Mouse (Mus musculus): ENCODE measurements around the gene Cdx2. TPM values are rescaled to one million over a fixed set of nuclear protein-coding genes. Genes with fewer than 3 reads are reported as not detected.

The Cdx2 gene
- polyA plus RNA-seq, 1 experiment from 2014 or later: not detected

DNA sequence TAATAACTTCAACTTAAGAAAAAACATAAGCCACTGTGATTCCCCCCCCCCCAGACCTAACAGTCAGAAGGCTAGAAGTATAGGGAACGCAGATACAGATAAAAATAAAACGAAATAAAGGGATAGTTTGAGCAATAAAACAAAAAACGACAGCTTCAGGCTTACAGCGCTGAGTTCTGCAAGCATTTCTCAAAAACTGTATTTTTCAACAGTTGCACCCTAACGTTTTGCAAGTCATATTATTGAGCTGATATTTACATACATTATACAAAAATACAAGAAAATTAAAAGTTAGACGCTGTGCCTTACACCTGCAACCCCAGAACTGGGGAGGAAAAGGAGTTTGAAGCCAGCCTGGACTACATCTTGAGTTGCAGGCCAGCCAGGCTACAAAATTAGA lies 37.7 kb downstream of the Cdx2 start:
- H3K9ac ChIP-seq: no peak overlapping the region
- H3K27ac ChIP-seq (replicated peaks): no peak overlapping the region
- H3K9me3 ChIP-seq (replicated peaks): no peaks in the 10 kb centered on the region
- peaks cover 6% of the 10 kb centered on the region; the same call in 1 of the 2 replicates for H3K4me1 ChIP-seq
- no peak overlapping the region for H3K4me3 ChIP-seq (replicated peaks)
- no peak overlapping the region for H3K4me2 ChIP-seq (replicated peaks)
- H3K36me3 ChIP-seq: no peaks in the 10 kb centered on the region
- 5% methylated on average over 6 of the region's 6 CpGs for WGBS
- peaks cover 95% of the 10 kb centered on the region for H3K27me3 ChIP-seq
- ATAC-seq (ENCODE audit: insufficient number of reproducible peaks, low FRiP score, low TSS enrichment, low read depth): no peak

GRCm38 (mm10) chr5:147268728-147269127 lies 38.3 kb downstream of the Cdx2 start:
- H3K9me3 ChIP-seq (replicated peaks): no peaks in the 10 kb centered on the region
- H3K4me1 ChIP-seq: peaks cover 6% of the 10 kb centered on the region; the same call in 1 of the 2 replicates
- under 1% methylated on average over 8 of the region's 8 CpGs for WGBS
- H3K4me3 ChIP-seq (replicated peaks): no peak overlapping the region
- H3K36me3 ChIP-seq: no peaks in the 10 kb centered on the region
- no peak for ATAC-seq (ENCODE audit: insufficient number of reproducible peaks, low FRiP score, low TSS enrichment, low read depth)
- peaks cover 96% of the 10 kb centered on the region for H3K27me3 ChIP-seq
- H3K4me2 ChIP-seq (replicated peaks): no peak overlapping the region
- H3K9ac ChIP-seq: no peak overlapping the region
- no peak overlapping the region for H3K27ac ChIP-seq (replicated peaks)

DNA sequence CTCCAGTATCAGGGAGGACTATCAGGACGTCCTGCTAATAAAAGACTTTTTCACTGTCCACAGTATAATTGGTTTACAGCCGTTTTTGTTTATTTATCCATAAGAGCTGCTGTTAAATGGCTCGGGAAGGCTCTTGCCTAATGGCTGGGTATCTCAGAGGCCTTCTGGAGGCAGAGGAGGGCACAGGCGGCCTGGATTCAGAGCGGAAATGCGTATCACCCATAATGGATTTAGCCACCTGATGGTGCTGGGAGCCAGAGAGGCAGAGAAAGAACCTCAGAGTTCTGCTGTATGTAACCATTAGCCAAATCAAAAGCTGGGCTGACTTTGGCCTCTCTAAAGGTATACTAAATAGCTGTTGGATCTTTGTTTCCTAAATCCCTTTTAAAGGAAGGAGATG lies 39.6 kb downstream of the Cdx2 start:
- Histone ChIP-seq H3K9me3 (replicated peaks) (no peaks in the 10 kb centered on the region), H3K36me3 (no peaks in the 10 kb centered on the region), H3K27me3 (peaks cover 89% of the 10 kb centered on the region), H3K9ac (no peak overlapping the region), H3K27ac (replicated peaks) (no peak overlapping the region), H3K4me2 (replicated peaks) (no peak overlapping the region), H3K4me1 (peaks cover 6% of the 10 kb centered on the region; the same call in 1 of the 2 replicates), H3K4me3 (replicated peaks) (no peak overlapping the region)
- whole genome bisulfite sequencing: 5% methylated on average over 6 of the region's 6 CpGs
- ATAC-seq (ENCODE audit: insufficient number of reproducible peaks, low FRiP score, low TSS enrichment, low read depth): no peak

DNA sequence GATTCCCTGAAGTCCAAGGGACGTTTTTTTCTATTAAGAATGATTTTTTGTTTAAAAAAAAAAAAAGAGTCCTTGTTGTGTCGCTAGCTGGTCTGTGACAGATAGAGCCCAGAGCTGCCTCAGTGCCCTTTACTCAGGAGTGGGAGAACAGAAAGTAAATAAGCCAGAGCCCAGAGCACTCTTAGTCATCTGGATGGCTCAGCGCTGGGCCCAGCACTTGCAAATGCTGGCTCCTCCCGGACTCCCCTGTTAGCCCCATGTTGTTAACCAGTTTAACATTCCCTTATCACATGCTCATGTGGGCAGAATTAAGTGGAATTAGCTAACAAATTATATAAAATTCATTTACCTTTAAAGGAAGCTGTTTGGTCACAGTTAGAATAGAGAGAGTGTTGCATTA lies 43.1 kb downstream of the Cdx2 start:
- no peak for ATAC-seq (ENCODE audit: insufficient number of reproducible peaks, low FRiP score, low TSS enrichment, low read depth)
- peaks cover 68% of the 10 kb centered on the region for H3K27me3 ChIP-seq
- no peak overlapping the region for H3K4me2 ChIP-seq (replicated peaks)
- H3K9me3 ChIP-seq (replicated peaks): no peaks in the 10 kb centered on the region
- no peak overlapping the region for H3K4me3 ChIP-seq (replicated peaks)
- no peaks in the 10 kb centered on the region for H3K4me1 ChIP-seq
- H3K9ac ChIP-seq: no peak overlapping the region
- 41% methylated on average over 4 of the region's 4 CpGs for WGBS
- H3K27ac ChIP-seq (replicated peaks): no peak overlapping the region
- no peaks in the 10 kb centered on the region for H3K36me3 ChIP-seq

DNA sequence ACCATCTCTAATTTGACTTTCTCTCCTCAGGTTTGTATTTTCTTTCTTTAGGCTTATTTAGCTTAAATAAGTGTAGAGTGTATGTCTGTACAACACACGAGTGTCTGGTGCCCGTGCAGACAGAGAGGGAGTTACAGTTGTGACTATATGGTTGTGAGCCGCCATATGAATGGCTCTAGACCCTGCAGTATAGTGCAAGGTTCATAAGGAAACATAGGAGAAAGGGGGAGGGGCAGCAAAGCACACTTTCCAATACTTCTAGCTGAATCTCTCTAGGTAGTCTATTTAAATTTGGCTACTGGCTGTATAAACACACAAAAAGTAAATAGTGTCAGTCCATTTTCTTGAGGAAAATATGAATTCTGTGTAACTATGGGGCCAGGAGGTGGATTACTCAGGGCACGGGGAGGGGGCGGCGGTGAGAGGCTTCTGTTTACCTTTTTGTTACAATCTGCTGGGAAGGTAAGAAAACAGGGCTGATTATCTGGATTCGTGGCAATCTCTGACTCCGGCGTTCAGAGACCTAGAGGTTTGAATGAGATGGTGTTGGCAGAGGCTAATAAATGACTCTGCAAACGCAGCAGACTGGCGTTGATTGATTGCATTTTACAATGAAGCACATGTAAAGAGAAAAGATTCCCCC lies 45.0 kb downstream of the Cdx2 start:
- WGBS: 63% methylated on average over 11 of the region's 11 CpGs
- H3K4me1 ChIP-seq: no peaks in the 10 kb centered on the region
- H3K9ac ChIP-seq: no peak overlapping the region
- no peaks in the 10 kb centered on the region for H3K9me3 ChIP-seq (replicated peaks)
- peaks cover 49% of the 10 kb centered on the region for H3K27me3 ChIP-seq
- no peak overlapping the region for H3K27ac ChIP-seq (replicated peaks)
- no peaks in the 10 kb centered on the region for H3K36me3 ChIP-seq
- H3K4me2 ChIP-seq (replicated peaks): no peak overlapping the region
- H3K4me3 ChIP-seq (replicated peaks): no peak overlapping the region
- ATAC-seq (ENCODE audit: insufficient number of reproducible peaks, low FRiP score, low TSS enrichment, low read depth): no peak

GRCm38 (mm10) chr5:147260778-147261177 lies 46.3 kb downstream of the Cdx2 start:
- no peak overlapping the region for H3K9ac ChIP-seq
- no peaks in the 10 kb centered on the region for H3K9me3 ChIP-seq (replicated peaks)
- H3K4me1 ChIP-seq: no peaks in the 10 kb centered on the region
- no peak overlapping the region for H3K4me2 ChIP-seq (replicated peaks)
- H3K27me3 ChIP-seq: peaks cover 37% of the 10 kb centered on the region
- ATAC-seq (ENCODE audit: insufficient number of reproducible peaks, low FRiP score, low TSS enrichment, low read depth): no peak
- WGBS: 77% methylated on average over 4 of the region's 4 CpGs
- H3K27ac ChIP-seq (replicated peaks): no peak overlapping the region
- no peaks in the 10 kb centered on the region for H3K36me3 ChIP-seq
- no peak overlapping the region for H3K4me3 ChIP-seq (replicated peaks)

GRCm38 (mm10) chr5:147260189-147260588 lies 46.9 kb downstream of the Cdx2 start:
- Histone ChIP-seq H3K9ac (no peak overlapping the region), H3K9me3 (replicated peaks) (no peaks in the 10 kb centered on the region), H3K4me1 (no peaks in the 10 kb centered on the region), H3K4me3 (replicated peaks) (no peak overlapping the region), H3K36me3 (no peaks in the 10 kb centered on the region), H3K27ac (replicated peaks) (no peak overlapping the region), H3K27me3 (peaks cover 32% of the 10 kb centered on the region), H3K4me2 (replicated peaks) (no peak overlapping the region)
- 88% methylated on average over 1 of the region's 1 CpGs for WGBS
- ATAC-seq (ENCODE audit: insufficient number of reproducible peaks, low FRiP score, low TSS enrichment, low read depth): no peak

Small RNA genes lying within 50 kb of the gene (microRNA-seq; reads per million reads assigned to microRNA genes)
- gene Mir7k (ENCODE audit: borderline number of aligned reads): not detected

Other genes starting within 250 kb of the Cdx2 start
- 14.8 and 17.2 TPM in 2 replicates for gene Lnx2, start 230.7 kb downstream of the Cdx2 start, polyA plus RNA-seq (2015; fragmentation: Nextera tagmentation; extraction: Ambion mirVana)
- gene Polr1d, start 230.2 kb downstream of the Cdx2 start, polyA plus RNA-seq (2015; fragmentation: Nextera tagmentation; extraction: Ambion mirVana): 139 and 142 TPM in 2 replicates
- gene Gsx1, start 118.6 kb downstream of the Cdx2 start, polyA plus RNA-seq (2015; fragmentation: Nextera tagmentation; extraction: Ambion mirVana): not detected in 2 replicates
- not detected in 2 replicates for gene Pdx1, start 37.3 kb downstream of the Cdx2 start, polyA plus RNA-seq (2015; fragmentation: Nextera tagmentation; extraction: Ambion mirVana)
- gene Urad, start 15.2 kb upstream of the Cdx2 start, polyA plus RNA-seq (2015; fragmentation: Nextera tagmentation; extraction: Ambion mirVana): not detected in 2 replicates
- 0.12 and 0.17 TPM in 2 replicates for gene Flt3, start 93.2 kb upstream of the Cdx2 start, polyA plus RNA-seq (2015; fragmentation: Nextera tagmentation; extraction: Ambion mirVana)
- gene Pan3, start 122.9 kb upstream of the Cdx2 start, polyA plus RNA-seq (2015; fragmentation: Nextera tagmentation; extraction: Ambion mirVana): 75.8 and 78.9 TPM in 2 replicates

All from embryonic facial prominence, embryonic 15.5 days (tissue).